Mouse (Mus musculus): Measurements from ENCODE around the gene Prdx5. TPM values are rescaled to one million over a fixed set of nuclear protein-coding genes. Genes with fewer than 3 reads are reported as not detected.

Gene Prdx5
- polyA plus RNA-seq, 1 experiment from 2014 or later = 884 TPM

DNA sequence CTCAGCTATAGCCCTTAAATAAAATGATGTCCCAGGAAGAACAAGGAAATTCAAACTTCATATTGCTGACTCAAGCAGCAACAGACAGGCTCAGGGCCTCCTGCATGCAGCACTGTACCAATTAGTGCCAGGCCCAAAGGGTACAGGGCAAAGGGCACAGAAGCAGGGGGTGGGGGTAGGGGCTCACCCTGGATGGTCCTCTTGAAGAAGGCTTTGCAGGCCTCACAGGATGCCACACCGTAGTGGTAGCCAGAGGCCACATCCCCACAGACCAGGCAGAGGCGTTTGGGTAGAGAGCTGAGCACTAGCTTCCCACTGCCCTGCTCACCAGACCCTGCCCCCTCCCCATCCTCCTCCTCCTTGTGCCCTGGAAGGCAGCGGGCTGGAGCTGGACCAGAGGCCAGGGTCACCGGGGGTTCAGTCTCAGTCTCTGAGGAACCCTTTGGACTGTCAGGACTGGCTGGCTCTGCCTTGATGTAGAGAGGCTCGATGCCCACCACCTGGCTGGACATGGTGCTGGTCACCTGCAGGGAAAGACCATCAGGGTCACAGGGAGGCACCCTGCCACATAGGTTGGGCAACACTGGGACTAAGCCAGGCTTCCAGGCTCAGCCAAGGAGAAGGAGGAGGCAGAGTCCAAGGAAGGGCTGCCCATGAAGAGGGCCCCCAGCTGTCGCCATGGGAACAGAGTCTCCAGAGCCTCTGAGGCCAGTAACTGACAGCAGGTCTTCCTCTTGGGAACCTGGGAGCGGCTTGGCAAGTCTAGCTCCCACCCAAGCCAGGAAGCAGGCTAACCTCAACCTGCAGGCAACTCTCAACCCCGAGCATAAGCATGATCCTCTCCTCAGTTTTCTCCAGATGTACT, 10.2 kb upstream of the Prdx5 start:
- ATAC-seq (replicated peaks; ENCODE audit: low FRiP score, low read depth) (peak; percentile 31), DNase-seq (ENCODE audit: low spot score) (peak; percentile 65)
- 27% methylated on average over 8 of the region's 8 CpGs for WGBS
- Histone ChIP-seq H3K4me2 (ENCODE audit: low read length) (peak overlapping the region; percentile 97), H3K9ac (ENCODE audit: low read depth, low read length) (peak overlapping the region; percentile 85), H3K4me1 (replicated peaks; ENCODE audit: insufficient read depth, low read length) (peaks cover 9% of the 10 kb centered on the region), H3K27ac (peak overlapping the region; percentile 92), H3K36me3 (ENCODE audit: insufficient read depth, low read length) (no peaks in the 10 kb centered on the region), H3K27me3 (ENCODE audit: insufficient read depth, low read length) (peaks cover 3% of the 10 kb centered on the region; the same call in 1 of the 2 replicates), H3K9me3 (replicated peaks; ENCODE audit: low read length) (no peaks in the 10 kb centered on the region), H3K4me3 (replicated peaks; ENCODE audit: low read depth, low read length) (peak overlapping the region; percentile 77)
- TF ChIP-seq CTCF (IDR thresholded peaks at IDR 0.05; ENCODE audit: low read depth) = no peak

DNA sequence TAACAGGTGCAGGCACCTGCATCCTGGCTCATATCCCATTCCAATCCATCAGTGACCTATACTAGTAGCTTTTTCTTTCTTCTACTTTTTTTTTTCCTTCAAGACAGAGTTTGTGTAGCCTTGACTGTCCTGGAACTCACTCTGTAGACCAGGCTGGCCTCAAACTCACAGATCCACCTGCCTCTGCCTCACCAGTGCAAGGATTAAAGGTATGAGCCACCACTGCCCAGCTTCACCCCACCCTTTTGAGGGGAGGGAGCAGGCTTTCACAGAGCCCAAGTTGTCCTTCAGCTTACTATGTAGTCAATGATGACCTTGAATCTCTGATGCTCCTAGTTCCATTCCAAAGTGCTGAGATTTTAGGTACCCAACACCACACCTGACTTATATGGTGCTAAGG, 9.5 kb upstream of the Prdx5 start:
- DNase-seq (ENCODE audit: low spot score) = no peak
- no peak overlapping the region for H3K9ac ChIP-seq (ENCODE audit: low read depth, low read length)
- peak overlapping the region; percentile 92 for H3K27ac ChIP-seq

DNA sequence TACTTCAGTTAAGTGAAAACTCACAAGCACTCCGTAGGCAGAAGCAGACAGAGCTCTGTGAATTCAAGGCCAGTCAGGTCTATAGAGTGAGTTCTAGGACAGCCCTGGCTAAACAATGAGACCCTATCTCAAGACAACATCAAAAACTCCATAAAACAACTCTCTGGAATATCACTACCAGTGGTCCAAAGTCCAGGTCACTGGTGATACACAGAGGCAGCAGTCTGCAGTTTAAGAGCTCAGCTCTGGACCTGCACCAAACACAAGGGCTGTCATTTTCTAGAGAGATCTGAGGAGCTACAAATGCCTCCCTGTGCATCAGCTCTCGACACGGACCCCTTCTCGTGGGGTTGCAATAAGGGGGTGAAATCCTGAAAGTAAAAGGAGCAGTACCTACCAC, 8.4 kb upstream of the Prdx5 start:
- no peak overlapping the region for H3K9ac ChIP-seq (ENCODE audit: low read depth, low read length)
- DNase-seq (ENCODE audit: low spot score) (no peak), ATAC-seq (replicated peaks; ENCODE audit: low FRiP score, low read depth) (no peak)
- no peaks in the 10 kb centered on the region for H3K27me3 ChIP-seq (ENCODE audit: insufficient read depth, low read length)
- H3K4me3 ChIP-seq (replicated peaks; ENCODE audit: low read depth, low read length) = no peak overlapping the region
- 93% methylated on average over 4 of the region's 4 CpGs for WGBS
- no peaks in the 10 kb centered on the region for H3K9me3 ChIP-seq (replicated peaks; ENCODE audit: low read length)
- H3K4me2 ChIP-seq (ENCODE audit: low read length) = no peak overlapping the region
- TF ChIP-seq CTCF (IDR thresholded peaks at IDR 0.05; ENCODE audit: low read depth) = no peak
- peaks cover 3% of the 10 kb centered on the region; the same call in 1 of the 2 replicates for H3K36me3 ChIP-seq (ENCODE audit: insufficient read depth, low read length)
- H3K4me1 ChIP-seq (replicated peaks; ENCODE audit: insufficient read depth, low read length) = peaks cover 9% of the 10 kb centered on the region
- H3K27ac ChIP-seq = no peak overlapping the region

More for the DNA sequence above, 9.5 kb upstream of the Prdx5 start:
- ATAC-seq (replicated peaks; ENCODE audit: low FRiP score, low read depth) = no peak
- H3K4me3 ChIP-seq (replicated peaks; ENCODE audit: low read depth, low read length) = no peak overlapping the region
- no peak overlapping the region for H3K4me2 ChIP-seq (ENCODE audit: low read length)
- no peaks in the 10 kb centered on the region for H3K36me3 ChIP-seq (ENCODE audit: insufficient read depth, low read length)
- no peaks in the 10 kb centered on the region for H3K9me3 ChIP-seq (replicated peaks; ENCODE audit: low read length)
- peaks cover 9% of the 10 kb centered on the region for H3K4me1 ChIP-seq (replicated peaks; ENCODE audit: insufficient read depth, low read length)
- no peak for TF ChIP-seq CTCF (IDR thresholded peaks at IDR 0.05; ENCODE audit: low read depth)
- H3K27me3 ChIP-seq (ENCODE audit: insufficient read depth, low read length) = no peaks in the 10 kb centered on the region; the same call in 1 of the 2 replicates

DNA sequence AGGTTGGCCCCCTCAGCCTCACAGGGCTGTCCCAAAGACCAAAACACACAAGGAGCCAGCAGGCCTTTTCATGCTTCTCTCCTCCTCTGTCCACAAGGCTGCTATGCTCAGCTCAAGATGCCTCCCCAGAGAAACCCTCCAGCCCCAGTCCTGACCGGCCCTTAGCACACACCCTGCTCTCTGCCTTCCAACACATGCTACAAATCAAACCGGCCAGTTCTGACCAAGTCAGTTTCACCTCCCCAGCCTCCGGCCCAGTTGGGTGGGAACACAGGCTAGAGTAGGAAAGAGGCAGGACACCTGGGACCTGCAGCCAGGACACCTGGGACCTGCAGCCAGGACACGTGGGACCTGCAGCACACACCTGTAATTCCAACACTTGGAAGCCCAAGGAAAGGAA, 6.6 kb upstream of the Prdx5 start:
- Histone ChIP-seq H3K9ac (ENCODE audit: low read depth, low read length) (no peak overlapping the region), H3K9me3 (replicated peaks; ENCODE audit: low read length) (no peaks in the 10 kb centered on the region), H3K27me3 (ENCODE audit: insufficient read depth, low read length) (no peaks in the 10 kb centered on the region), H3K4me2 (ENCODE audit: low read length) (no peak overlapping the region), H3K27ac (no peak overlapping the region), H3K4me1 (replicated peaks; ENCODE audit: insufficient read depth, low read length) (peaks cover 3% of the 10 kb centered on the region; the same call in 1 of the 2 replicates), H3K4me3 (replicated peaks; ENCODE audit: low read depth, low read length) (no peak overlapping the region), H3K36me3 (ENCODE audit: insufficient read depth, low read length) (peaks cover 21% of the 10 kb centered on the region)
- no peak for TF ChIP-seq CTCF (IDR thresholded peaks at IDR 0.05; ENCODE audit: low read depth)
- no peak for DNase-seq (ENCODE audit: low spot score)
- ATAC-seq (replicated peaks; ENCODE audit: low FRiP score, low read depth) = no peak
- 57% methylated on average over 4 of the region's 4 CpGs for WGBS

DNA sequence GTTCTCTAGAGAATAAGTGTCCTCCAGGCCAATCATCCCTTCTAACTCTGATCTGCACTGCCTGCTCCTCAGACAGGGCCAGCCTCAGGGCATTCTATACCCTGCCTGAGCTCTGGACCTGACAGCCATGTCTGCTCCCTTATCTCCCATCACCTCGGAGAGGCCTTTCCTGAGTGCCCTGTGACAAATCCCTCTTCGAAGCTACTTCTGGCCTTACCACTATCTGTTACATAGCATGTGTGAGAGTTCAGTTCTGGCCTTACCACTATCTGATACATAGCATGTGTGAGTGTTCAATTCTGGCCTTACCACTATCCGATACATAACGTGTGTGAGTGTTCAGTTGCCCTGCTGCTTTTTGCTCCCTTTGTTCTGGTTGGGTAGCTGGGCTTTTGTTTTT, 5.4 kb upstream of the Prdx5 start:
- Histone ChIP-seq H3K9me3 (replicated peaks; ENCODE audit: low read length) (no peaks in the 10 kb centered on the region), H3K4me2 (ENCODE audit: low read length) (no peak overlapping the region), H3K4me3 (replicated peaks; ENCODE audit: low read depth, low read length) (no peak overlapping the region), H3K9ac (ENCODE audit: low read depth, low read length) (no peak overlapping the region), H3K4me1 (replicated peaks; ENCODE audit: insufficient read depth, low read length) (peaks cover 6% of the 10 kb centered on the region; the same call in 1 of the 2 replicates), H3K27ac (no peak overlapping the region), H3K27me3 (ENCODE audit: insufficient read depth, low read length) (no peaks in the 10 kb centered on the region), H3K36me3 (ENCODE audit: insufficient read depth, low read length) (peaks cover 24% of the 10 kb centered on the region)
- TF ChIP-seq CTCF (IDR thresholded peaks at IDR 0.05; ENCODE audit: low read depth) = no peak
- DNase-seq (ENCODE audit: low spot score) (no peak), ATAC-seq (replicated peaks; ENCODE audit: low FRiP score, low read depth) (no peak)
- WGBS = 82% methylated on average over 4 of the region's 4 CpGs

DNA sequence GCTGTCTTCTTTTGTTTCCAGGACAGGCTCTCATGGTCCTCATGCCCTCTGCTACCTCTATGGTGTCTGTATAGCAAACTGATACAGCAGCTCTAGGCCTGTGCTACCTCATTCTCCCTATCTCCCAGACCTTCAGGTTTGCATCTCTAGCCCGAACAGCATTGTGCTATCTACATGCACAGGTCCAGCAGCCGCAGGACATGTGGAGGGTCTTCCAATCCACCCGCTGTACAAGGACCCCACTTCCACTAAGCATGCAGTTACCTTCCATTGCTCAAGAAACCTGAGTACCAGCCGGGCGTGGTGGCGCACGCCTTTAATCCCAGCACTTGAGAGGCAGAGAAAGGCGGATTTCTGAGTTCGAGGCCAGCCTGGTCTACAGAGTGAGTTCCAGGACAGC, 4.6 kb upstream of the Prdx5 start:
- peaks cover 6% of the 10 kb centered on the region; the same call in 1 of the 2 replicates for H3K4me1 ChIP-seq (replicated peaks; ENCODE audit: insufficient read depth, low read length)
- H3K27me3 ChIP-seq (ENCODE audit: insufficient read depth, low read length) = no peaks in the 10 kb centered on the region
- no peak overlapping the region for H3K27ac ChIP-seq
- no peak overlapping the region for H3K4me3 ChIP-seq (replicated peaks; ENCODE audit: low read depth, low read length)
- WGBS = 89% methylated on average over 9 of the region's 9 CpGs
- DNase-seq (ENCODE audit: low spot score) (no peak), ATAC-seq (replicated peaks; ENCODE audit: low FRiP score, low read depth) (no peak)
- H3K9ac ChIP-seq (ENCODE audit: low read depth, low read length) = no peak overlapping the region
- no peak for TF ChIP-seq CTCF (IDR thresholded peaks at IDR 0.05; ENCODE audit: low read depth)
- peaks cover 24% of the 10 kb centered on the region for H3K36me3 ChIP-seq (ENCODE audit: insufficient read depth, low read length)
- no peaks in the 10 kb centered on the region for H3K9me3 ChIP-seq (replicated peaks; ENCODE audit: low read length)
- no peak overlapping the region for H3K4me2 ChIP-seq (ENCODE audit: low read length)

All from kidney, postnatal 0 days (tissue).